Mouse (Mus musculus): Measurements from ENCODE around the gene Psmg1.

Gene Psmg1

GRCm38 (mm10) chr16:95958080-95958479 is 32.7 kb downstream of the Psmg1 start:
- no peak for DNase-seq (ENCODE audit: low spot score)

- no peak for DNase-seq (ENCODE audit: low spot score)
Measured at GRCm38 (mm10) chr16:95956618-95957017, 34.1 kb downstream of the Psmg1 start.

- DNase-seq (ENCODE audit: low spot score), result no peak
Measured at GRCm38 (mm10) chr16:95955716-95956346, 34.9 kb downstream of the Psmg1 start.

DNA sequence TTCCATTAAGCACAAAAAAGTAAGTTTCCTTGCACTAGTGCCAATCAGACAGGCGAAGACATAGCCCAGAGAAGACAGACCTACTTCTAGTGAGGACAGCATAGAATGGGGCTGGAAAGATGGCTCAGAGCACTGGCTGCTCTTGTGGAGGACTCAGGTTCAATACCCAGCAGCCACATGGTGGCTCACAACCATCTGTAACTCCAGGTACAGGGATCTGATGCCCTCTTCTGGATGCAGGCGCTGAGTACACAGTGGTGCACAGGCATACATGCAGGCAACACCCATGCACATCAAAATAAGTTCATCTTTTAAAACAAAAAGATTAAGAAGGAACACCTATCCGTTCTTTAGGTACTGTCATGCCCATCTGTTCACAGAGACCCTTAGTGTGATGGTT is 36.4 kb downstream of the Psmg1 start:
- DNase-seq (ENCODE audit: low spot score), result no peak

- DNase-seq (ENCODE audit: low spot score), result no peak
Measured at GRCm38 (mm10) chr16:95953159-95953650, 37.6 kb downstream of the Psmg1 start.

DNA sequence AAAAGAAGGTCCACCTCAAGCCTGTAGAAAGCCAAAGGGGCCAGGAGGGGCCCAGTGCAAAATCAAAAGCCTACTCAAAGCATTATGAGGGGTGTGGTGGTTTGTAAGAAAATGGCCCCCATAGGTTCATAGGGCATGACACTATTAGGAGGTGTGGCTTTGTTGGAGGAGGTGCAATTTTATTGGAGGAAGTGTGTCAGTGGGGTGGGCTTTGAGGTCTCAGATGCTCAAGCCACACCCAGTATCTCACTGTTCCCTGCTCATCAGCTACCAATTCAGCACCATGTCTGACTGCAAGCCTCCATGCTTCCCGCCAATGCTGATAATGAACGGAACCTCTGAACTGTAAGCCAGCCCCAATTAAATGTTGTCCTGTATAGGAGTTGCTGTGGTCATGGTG is 39.3 kb downstream of the Psmg1 start:
- no peak for DNase-seq (ENCODE audit: low spot score)

- peak; percentile 17 for DNase-seq (ENCODE audit: low spot score)
Measured at GRCm38 (mm10) chr16:95945389-95946311, 45.1 kb downstream of the Psmg1 start.

GRCm38 (mm10) chr16:95943186-95943585 is 47.6 kb downstream of the Psmg1 start:
- no peak for DNase-seq (ENCODE audit: low spot score)

- DNase-seq (ENCODE audit: low spot score), result no peak
Measured at GRCm38 (mm10) chr16:95941575-95941974, 49.2 kb downstream of the Psmg1 start.

DNA sequence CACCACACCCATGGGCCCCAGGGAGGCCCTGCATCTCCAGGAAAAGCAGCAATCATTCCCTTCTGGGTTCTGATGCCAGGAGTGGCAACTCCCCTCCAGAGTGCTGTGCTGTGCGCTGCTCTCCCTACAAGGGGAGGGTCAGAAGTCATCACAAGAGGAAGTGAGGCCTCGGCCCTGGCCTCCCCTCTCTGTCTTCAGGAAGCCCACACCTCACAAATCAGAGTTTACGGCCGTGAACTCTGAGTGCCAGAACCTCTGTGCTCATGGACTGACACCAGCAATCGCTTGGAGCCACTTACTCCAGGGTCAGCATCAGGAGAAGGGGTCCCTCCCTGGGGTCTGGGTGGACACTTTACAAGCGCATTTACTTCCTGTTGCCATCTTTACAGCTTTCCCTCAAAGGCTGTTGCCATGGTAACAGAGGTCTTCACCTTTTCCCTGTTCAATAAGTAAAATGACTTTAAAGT is 55.2 kb downstream of the Psmg1 start:
- DNase-seq (ENCODE audit: low spot score), result no peak

DNA sequence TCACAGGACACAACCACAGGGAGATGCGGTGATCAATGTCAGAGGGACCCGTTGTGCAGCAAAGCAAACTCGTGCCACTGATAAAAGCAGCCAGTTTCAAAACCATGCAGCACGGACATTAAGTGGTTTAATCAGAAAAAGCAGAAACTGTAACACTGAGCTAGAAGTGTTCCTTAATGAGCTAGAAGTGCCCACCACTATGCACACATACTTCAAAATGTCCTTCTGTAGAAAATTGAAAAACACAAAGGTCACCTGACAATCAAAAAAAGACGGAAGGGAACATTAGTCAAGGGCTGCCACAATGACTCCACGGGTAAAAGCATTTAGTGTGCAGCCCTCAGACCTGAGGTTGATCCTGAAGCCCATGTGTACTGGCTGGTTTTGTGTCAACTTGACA is 57.9 kb downstream of the Psmg1 start:
- no peak for DNase-seq (ENCODE audit: low spot score)

GRCm38 (mm10) chr16:95931509-95931908 is 59.3 kb downstream of the Psmg1 start:
- no peak for DNase-seq (ENCODE audit: low spot score)

All from spleen, adult 12 weeks (tissue).